Mouse (Mus musculus): ENCODE data around the gene Scin. TPM values are rescaled to one million over a fixed set of nuclear protein-coding genes. Genes with fewer than 3 reads are reported as not detected.

The Scin gene
- total and polyA plus RNA-seq, 2 experiments from 2014 or later: 0.05 TPM; not detected in 1

DNA sequence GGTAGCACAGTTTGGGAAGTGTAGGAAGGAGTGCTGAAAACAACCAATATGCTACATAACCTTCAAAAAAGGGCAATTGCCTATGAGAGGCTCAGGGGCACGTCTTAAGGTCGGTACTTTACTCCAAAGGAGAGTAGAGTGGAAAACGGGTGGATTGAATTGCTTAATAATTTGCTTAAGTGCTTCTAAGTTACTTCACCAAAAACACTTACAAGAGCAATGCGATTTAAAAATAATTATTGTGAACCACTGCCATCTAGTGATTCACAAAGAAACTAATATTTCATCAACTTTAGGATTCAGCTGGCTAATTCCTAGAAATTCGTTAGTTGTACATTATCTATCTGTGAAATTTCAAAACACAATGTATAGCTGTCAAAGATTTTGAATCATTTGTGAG is 60.4 kb downstream of the Scin start:
- no peaks in the 10 kb centered on the region for H3K9me3 ChIP-seq (ENCODE audit: low read length)
- no peaks in the 10 kb centered on the region for H3K36me3 ChIP-seq (ENCODE audit: insufficient read depth, low read length)
- H3K4me3 ChIP-seq (ENCODE audit: low read length): no peak overlapping the region
- H3K4me2 ChIP-seq (ENCODE audit: low read depth, low read length): no peak overlapping the region
- 60% methylated on average over 5 of the region's 5 CpGs for WGBS
- DNase-seq (ENCODE audit: low spot score) (peak; percentile 59), ATAC-seq (no peak)
- no peak overlapping the region for H3K27ac ChIP-seq
- H3K4me1 ChIP-seq (ENCODE audit: insufficient read depth, low read length): no peaks in the 10 kb centered on the region
- TF ChIP-seq CTCF (IDR thresholded peaks at IDR 0.05; ENCODE audit: low read depth): peak; percentile 47
- H3K9ac ChIP-seq (replicated peaks; ENCODE audit: low read length): no peak overlapping the region
- no peaks in the 10 kb centered on the region for H3K27me3 ChIP-seq (ENCODE audit: insufficient read depth, low read length)

DNA sequence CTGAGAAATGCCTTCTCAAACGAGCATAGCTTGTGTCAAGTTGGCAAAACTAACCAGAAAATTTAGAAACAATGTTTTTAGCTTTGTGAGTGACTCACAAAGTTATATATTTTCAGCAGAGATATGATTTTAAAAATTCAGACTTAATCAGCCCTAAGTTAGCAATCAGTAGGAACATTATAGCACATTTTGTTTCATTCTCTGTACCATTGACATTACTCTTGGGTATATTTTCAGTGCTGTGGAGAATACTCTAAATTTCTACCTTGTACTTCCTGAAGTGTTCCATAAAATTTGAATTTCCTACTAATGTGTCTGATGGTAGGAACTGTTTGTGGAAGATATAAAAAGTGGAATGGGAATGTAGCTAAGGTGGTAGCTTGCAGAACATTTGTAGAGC is 87.0 kb downstream of the Scin start:
- Histone ChIP-seq H3K36me3 (ENCODE audit: insufficient read depth, low read length) (no peaks in the 10 kb centered on the region), H3K4me3 (ENCODE audit: low read length) (no peak overlapping the region), H3K27ac (no peak overlapping the region), H3K4me2 (ENCODE audit: low read depth, low read length) (no peak overlapping the region), H3K27me3 (ENCODE audit: insufficient read depth, low read length) (no peaks in the 10 kb centered on the region), H3K9ac (replicated peaks; ENCODE audit: low read length) (no peak overlapping the region), H3K4me1 (ENCODE audit: insufficient read depth, low read length) (no peaks in the 10 kb centered on the region), H3K9me3 (ENCODE audit: low read length) (no peaks in the 10 kb centered on the region)
- DNase-seq (ENCODE audit: low spot score) (no peak), ATAC-seq (no peak)
- WGBS: 67% methylated on average over 1 of the region's 1 CpGs
- TF ChIP-seq CTCF (IDR thresholded peaks at IDR 0.05; ENCODE audit: low read depth): no peak

DNA sequence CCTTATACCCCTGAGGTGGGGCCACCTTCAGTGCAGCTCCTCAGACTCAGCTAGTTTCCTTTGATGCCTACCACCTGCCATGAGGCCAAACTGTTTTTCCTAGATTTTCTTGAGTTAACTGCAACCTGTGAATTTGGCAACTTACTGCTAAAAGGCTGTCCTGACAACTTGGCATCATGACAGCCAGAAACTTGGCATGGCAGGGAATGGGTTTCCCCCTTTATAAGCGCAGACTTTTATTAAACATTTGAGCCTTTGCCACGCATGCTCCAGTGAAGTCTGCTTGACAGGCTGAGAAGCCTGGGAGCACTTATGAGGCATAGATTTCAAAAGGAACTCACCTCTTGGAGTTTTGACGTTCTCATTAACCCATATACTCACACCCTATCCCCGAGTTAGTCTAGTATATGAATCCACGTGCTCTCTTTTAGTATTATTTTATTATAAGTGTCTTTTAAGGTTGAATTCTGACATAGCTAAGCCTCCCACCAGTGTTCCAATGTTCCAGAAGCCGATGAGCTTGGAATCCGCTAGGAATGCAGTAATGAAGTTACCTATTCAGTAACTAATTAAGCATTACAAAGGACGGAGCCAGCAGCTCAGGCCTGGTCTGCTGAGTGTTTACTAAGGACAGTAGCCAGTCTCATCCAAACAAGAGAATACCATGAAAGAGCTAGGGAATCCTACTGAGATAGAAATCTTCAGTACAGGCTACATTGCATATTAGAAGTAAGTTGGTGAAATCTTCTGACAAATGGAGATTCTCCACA is 90.0 kb downstream of the Scin start:
- no peaks in the 10 kb centered on the region for H3K9me3 ChIP-seq (ENCODE audit: low read length)
- no peaks in the 10 kb centered on the region for H3K4me1 ChIP-seq (ENCODE audit: insufficient read depth, low read length)
- 64% methylated on average over 8 of the region's 8 CpGs for WGBS
- H3K4me3 ChIP-seq (ENCODE audit: low read length): no peak overlapping the region
- no peak overlapping the region for H3K27ac ChIP-seq
- no peak for ATAC-seq
- TF ChIP-seq CTCF (IDR thresholded peaks at IDR 0.05; ENCODE audit: low read depth): no peak
- no peak for DNase-seq (ENCODE audit: low spot score)
- no peaks in the 10 kb centered on the region for H3K36me3 ChIP-seq (ENCODE audit: insufficient read depth, low read length)
- H3K9ac ChIP-seq (replicated peaks; ENCODE audit: low read length): no peak overlapping the region
- no peak overlapping the region for H3K4me2 ChIP-seq (ENCODE audit: low read depth, low read length)
- no peaks in the 10 kb centered on the region for H3K27me3 ChIP-seq (ENCODE audit: insufficient read depth, low read length)

DNA sequence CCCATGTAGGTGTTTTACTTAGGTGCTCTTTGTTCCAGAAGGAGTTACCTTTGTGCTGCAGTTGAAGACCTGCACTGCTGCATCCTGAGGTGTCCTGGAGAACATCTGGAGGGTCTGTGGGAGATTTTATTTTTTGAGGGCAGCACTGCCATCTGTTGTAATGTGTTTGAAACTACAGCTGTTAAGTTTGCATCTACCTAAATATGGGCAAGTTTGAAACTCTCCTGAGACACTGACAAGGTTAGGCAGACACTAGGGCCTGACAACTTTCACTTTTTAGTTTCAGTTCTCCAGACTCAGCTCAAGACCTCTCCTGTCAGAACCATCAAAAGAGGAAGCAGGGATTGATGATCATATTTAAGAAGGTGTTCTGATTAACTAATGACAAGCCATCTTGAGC is 94.0 kb downstream of the Scin start:
- peak; percentile 67 for TF ChIP-seq CTCF (IDR thresholded peaks at IDR 0.05; ENCODE audit: low read depth)
- peak; percentile 79 for DNase-seq (ENCODE audit: low spot score)
- Histone ChIP-seq H3K4me2 (ENCODE audit: low read depth, low read length) (no peak overlapping the region), H3K9ac (replicated peaks; ENCODE audit: low read length) (no peak overlapping the region), H3K36me3 (ENCODE audit: insufficient read depth, low read length) (no peaks in the 10 kb centered on the region), H3K27ac (no peak overlapping the region), H3K4me1 (ENCODE audit: insufficient read depth, low read length) (no peaks in the 10 kb centered on the region), H3K9me3 (ENCODE audit: low read length) (no peaks in the 10 kb centered on the region), H3K4me3 (ENCODE audit: low read length) (no peak overlapping the region), H3K27me3 (ENCODE audit: insufficient read depth, low read length) (no peaks in the 10 kb centered on the region)
- no peak for ATAC-seq

DNA sequence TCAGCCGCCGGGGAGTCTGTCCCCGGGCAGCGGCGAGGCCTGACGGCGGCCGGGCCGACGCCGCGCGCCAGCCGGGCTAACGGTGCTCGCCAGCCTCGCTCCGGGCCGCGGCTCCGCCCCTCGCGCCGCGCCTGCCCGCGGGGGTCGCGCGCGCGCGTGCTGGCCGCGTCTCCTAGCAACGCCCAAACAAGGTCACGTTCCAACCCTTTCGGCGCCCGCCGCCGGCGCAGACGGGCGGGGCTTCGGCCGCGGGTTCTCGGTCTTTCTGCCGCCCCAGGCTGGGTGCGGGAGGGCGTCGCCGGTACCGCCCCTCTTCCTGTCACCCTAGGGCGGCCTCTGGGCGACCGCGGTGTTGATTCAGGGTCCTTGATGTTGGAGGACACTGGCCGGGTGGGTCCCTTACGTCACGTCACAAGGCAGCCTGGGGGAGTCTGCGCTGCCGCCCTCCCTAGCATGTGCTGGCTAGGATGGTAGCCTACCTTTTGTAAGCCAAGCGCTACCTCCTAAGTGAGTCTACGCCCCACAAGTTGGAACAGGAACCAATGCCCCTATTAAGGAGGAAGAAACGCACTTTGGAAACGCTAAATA is 96.1 kb downstream of the Scin start, which contains the start of gene Arl4a:
Arl4a (minus strand) TSS at position 150 of the 588 bp plus-strand sequence.
- Histone ChIP-seq H3K4me1 (ENCODE audit: insufficient read depth, low read length) (0 out of 2 replicates have a peak, but pooled peaks cover 5% of the 10 kb centered on the region), H3K4me2 (ENCODE audit: low read depth, low read length) (peak within 1 kb of the TSS; percentile 57), H3K36me3 (ENCODE audit: insufficient read depth, low read length) (no peaks in the 10 kb centered on the region), H3K9me3 (ENCODE audit: low read length) (no peaks in the 10 kb centered on the region), H3K27ac (peak within 1 kb of the TSS; percentile 98), H3K27me3 (ENCODE audit: insufficient read depth, low read length) (no peaks in the 10 kb centered on the region), H3K4me3 (ENCODE audit: low read length) (peak within 1 kb of the TSS; percentile 91), H3K9ac (replicated peaks; ENCODE audit: low read length) (peak within 1 kb of the TSS; percentile 94)
- whole genome bisulfite sequencing: under 1% methylated on average over 48 of the region's 68 CpGs
- peak; percentile 88 for ATAC-seq
- TF ChIP-seq CTCF (IDR thresholded peaks at IDR 0.05; ENCODE audit: low read depth): no peak
- DNase-seq (ENCODE audit: low spot score): peak; percentile 95

DNA sequence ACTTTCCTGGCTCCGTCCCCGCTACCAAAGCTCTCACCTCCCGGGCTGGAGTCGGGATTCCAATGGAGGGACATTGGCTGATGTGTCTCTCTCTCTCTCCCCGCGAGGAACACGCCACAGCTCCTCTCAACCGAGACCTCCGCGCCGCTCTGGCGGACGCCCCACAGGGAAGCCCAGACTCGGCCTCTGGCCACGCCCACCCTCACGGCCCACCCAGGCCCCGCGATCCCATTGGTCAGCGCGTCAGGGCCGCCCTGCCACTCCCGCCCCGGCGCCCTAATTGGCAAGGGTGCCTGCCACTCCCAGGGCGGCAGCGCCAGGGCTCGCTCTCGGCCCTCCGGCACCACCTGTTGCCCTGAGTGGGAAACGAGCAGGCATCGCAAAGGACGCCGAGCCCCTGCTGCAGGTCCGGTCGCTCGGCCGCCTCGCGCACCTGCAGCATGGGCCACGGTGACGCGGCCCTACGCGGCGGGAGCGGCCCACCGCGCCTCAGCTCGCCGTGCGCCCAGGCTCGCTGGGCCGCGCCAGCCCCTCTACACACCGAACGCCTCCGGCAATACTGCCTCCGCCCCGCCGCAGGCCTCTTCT is 96.7 kb downstream of the Scin start:
- ATAC-seq (peak; percentile 98), DNase-seq (ENCODE audit: low spot score) (peak; percentile 98)
- peak; percentile 59 for TF ChIP-seq CTCF (IDR thresholded peaks at IDR 0.05; ENCODE audit: low read depth)
- Histone ChIP-seq H3K4me3 (ENCODE audit: low read length) (peak overlapping the region; percentile 91), H3K36me3 (ENCODE audit: insufficient read depth, low read length) (no peaks in the 10 kb centered on the region), H3K9ac (replicated peaks; ENCODE audit: low read length) (peak overlapping the region; percentile 94), H3K9me3 (ENCODE audit: low read length) (no peaks in the 10 kb centered on the region), H3K27me3 (ENCODE audit: insufficient read depth, low read length) (no peaks in the 10 kb centered on the region), H3K27ac (peak overlapping the region; percentile 98), H3K4me2 (ENCODE audit: low read depth, low read length) (peak overlapping the region; percentile 57), H3K4me1 (ENCODE audit: insufficient read depth, low read length) (0 out of 2 replicates have a peak, but pooled peaks cover 5% of the 10 kb centered on the region)
- WGBS: under 1% methylated on average over 37 of the region's 60 CpGs
